Mouse (Mus musculus) liver, adult 2 months (tissue): Measurements from ENCODE around the gene Dbi.

Experiments used
- CTCF ChIP-seq: fragments of 200-500 bp; IDR thresholded peaks from 2 replicates; pipeline ENCODE4 v1.5.1; 2011; ENCODE audit warnings: low read depth, low read length, control low read depth
- POLR2A ChIP-seq: fragments of 200-500 bp; IDR thresholded peaks from 2 replicates; pipeline ENCODE4 v1.6.1; 2011; ENCODE audit warnings: low read length, control low read depth; ENCODE audit not compliant: insufficient read depth; ENCODE audit errors: extremely low read depth

DNA sequence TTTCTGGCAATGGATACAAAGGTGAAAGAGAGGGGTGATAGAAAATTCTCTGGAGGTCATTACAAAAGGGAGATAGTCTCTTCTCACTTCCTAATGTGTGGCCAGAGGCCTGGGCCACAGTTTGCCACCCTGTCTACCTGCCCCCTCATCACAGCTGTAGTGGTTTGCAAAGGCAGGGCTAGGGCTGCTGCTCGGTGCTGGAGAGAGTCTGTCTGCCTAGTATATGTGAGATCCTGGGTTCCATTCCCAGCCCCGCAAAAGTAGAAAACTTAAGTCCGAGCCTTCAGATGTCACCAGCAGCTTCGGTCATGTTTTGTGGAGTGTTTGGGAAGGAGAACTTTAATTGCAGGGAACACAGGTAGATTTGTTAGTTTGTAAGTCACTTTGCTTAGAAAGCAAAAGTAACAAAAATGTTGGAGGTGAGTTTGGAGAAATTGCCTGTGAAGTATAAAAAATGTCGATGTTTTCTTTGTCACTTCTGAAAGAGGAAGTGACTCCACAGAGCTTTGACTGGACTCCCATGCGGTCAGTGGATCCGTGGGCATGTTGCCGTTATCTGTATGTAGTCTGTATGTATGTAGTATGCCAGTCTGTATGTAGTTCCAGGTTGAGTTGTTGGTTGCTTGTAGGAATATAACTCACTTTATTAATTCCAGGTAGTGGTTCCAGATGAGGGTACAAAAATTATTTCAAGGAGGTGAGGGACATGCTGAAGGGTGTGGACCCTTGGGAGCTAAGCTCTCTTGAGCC lies 1.9 kb upstream of the Dbi start:
- no peak for TF ChIP-seq CTCF
- no peak for TF ChIP-seq POLR2A
